Mouse (Mus musculus) forebrain, embryonic 13.5 days (tissue): ENCODE measurements at regions not wholly inside any gene's neighbourhood (a gene's known extent, or its start where the extent isn't known, plus 50 kb on each side); places are given as distances from the start of the nearest gene placed in this dataset.

ENCODE experiments used
- ATAC-seq: fragments of 200-750 bp; cut with Nextera tagmentation; 2 replicates; pipeline ENCODE4 v1.8.0; 2017
- H3K27ac ChIP-seq: fragments of 300-500 bp; sonication (generic); 2 replicates; pipeline ENCODE4 v1.5.1; 2015; ENCODE audit warnings: inconsistent platforms, mild to moderate bottlenecking, moderate library complexity
- H3K27me3 ChIP-seq: fragments of 300-500 bp; sonication (generic); 2 replicates; pipeline ENCODE4 v1.6.1; 2015; ENCODE audit warnings: mild to moderate bottlenecking, inconsistent platforms
- H3K36me3 ChIP-seq: fragments of 300-500 bp; sonication (generic); 2 replicates; pipeline ENCODE4 v1.6.1; 2015; ENCODE audit warnings: mild to moderate bottlenecking, inconsistent platforms; ENCODE audit not compliant: poor library complexity, severe bottlenecking
- H3K4me1 ChIP-seq: fragments of 300-500 bp; sonication (generic); 2 replicates; pipeline ENCODE4 v1.6.1; 2015; ENCODE audit warnings: inconsistent platforms
- H3K4me2 ChIP-seq: fragments of 300-500 bp; sonication (generic); 2 replicates; pipeline ENCODE4 v1.6.1; 2015; ENCODE audit warnings: inconsistent platforms, mild to moderate bottlenecking, moderate library complexity
- H3K4me3 ChIP-seq: fragments of 300-500 bp; sonication (generic); 2 replicates; pipeline ENCODE4 v1.5.1; 2015; ENCODE audit warnings: mild to moderate bottlenecking, inconsistent platforms
- H3K9ac ChIP-seq: fragments of 300-500 bp; sonication (generic); 2 replicates; pipeline ENCODE4 v1.6.1; 2015; ENCODE audit warnings: mild to moderate bottlenecking, inconsistent platforms
- H3K9me3 ChIP-seq: fragments of 300-500 bp; sonication (generic); replicated peaks from 2 replicates; pipeline ENCODE4 v1.6.1; 2016; ENCODE audit warnings: inconsistent platforms
- WGBS: fragments of 180-500 bp; shearing (Covaris S2); methylation state at CpG from one replicate; pipeline ENCODE4 v1.1.7; 2015; 5-methylcytosine and 5-hydroxymethylcytosine counted together

GRCm38 (mm10) chr2:159645861-159646260 lies 688.1 kb downstream of the Gm826 start:
- no peak for ATAC-seq
- Histone ChIP-seq H3K9ac (no peak overlapping the region), H3K36me3 (no peaks in the 10 kb centered on the region), H3K4me3 (no peak overlapping the region), H3K27ac (no peak overlapping the region), H3K4me2 (no peak overlapping the region), H3K27me3 (no peaks in the 10 kb centered on the region), H3K4me1 (no peaks in the 10 kb centered on the region), H3K9me3 (no peaks in the 10 kb centered on the region)
- WGBS = 64% methylated on average over 4 of the region's 4 CpGs

GRCm38 (mm10) chr2:159646595-159646994 lies 687.4 kb downstream of the Gm826 start:
- ATAC-seq = no peak
- 94% methylated on average over 2 of the region's 2 CpGs for WGBS
- H3K4me1 ChIP-seq = no peaks in the 10 kb centered on the region
- H3K4me2 ChIP-seq = no peak overlapping the region
- no peaks in the 10 kb centered on the region for H3K27me3 ChIP-seq
- no peak overlapping the region for H3K9ac ChIP-seq
- H3K27ac ChIP-seq = no peak overlapping the region
- no peaks in the 10 kb centered on the region for H3K36me3 ChIP-seq
- H3K9me3 ChIP-seq = no peaks in the 10 kb centered on the region
- no peak overlapping the region for H3K4me3 ChIP-seq

GRCm38 (mm10) chr2:159652243-159652642 lies 681.7 kb downstream of the Gm826 start:
- Histone ChIP-seq H3K4me1 (no peaks in the 10 kb centered on the region), H3K4me2 (no peak overlapping the region), H3K27ac (no peak overlapping the region), H3K27me3 (no peaks in the 10 kb centered on the region), H3K9me3 (no peaks in the 10 kb centered on the region), H3K36me3 (no peaks in the 10 kb centered on the region), H3K9ac (no peak overlapping the region), H3K4me3 (no peak overlapping the region)
- ATAC-seq = no peak
- 93% methylated on average over 3 of the region's 3 CpGs for WGBS

- no peak for ATAC-seq
- H3K4me3 ChIP-seq = no peak overlapping the region
- H3K36me3 ChIP-seq = no peaks in the 10 kb centered on the region
- H3K4me1 ChIP-seq = no peaks in the 10 kb centered on the region
- no peak overlapping the region for H3K9ac ChIP-seq
- H3K4me2 ChIP-seq = no peak overlapping the region
- no peak overlapping the region for H3K27ac ChIP-seq
- no peaks in the 10 kb centered on the region for H3K27me3 ChIP-seq
- WGBS = 68% methylated on average over 3 of the region's 3 CpGs
- no peaks in the 10 kb centered on the region for H3K9me3 ChIP-seq
Observed at GRCm38 (mm10) chr2:159676845-159677244, 657.1 kb downstream of the Gm826 start.

GRCm38 (mm10) chr2:159680641-159681040 lies 653.3 kb downstream of the Gm826 start:
- no peak overlapping the region for H3K4me3 ChIP-seq
- no peaks in the 10 kb centered on the region for H3K4me1 ChIP-seq
- no peaks in the 10 kb centered on the region for H3K27me3 ChIP-seq
- H3K4me2 ChIP-seq = no peak overlapping the region
- ATAC-seq = no peak
- no peaks in the 10 kb centered on the region for H3K36me3 ChIP-seq
- 74% methylated on average over 1 of the region's 1 CpGs for WGBS
- no peak overlapping the region for H3K27ac ChIP-seq
- H3K9ac ChIP-seq = no peak overlapping the region
- H3K9me3 ChIP-seq = no peaks in the 10 kb centered on the region

- 88% methylated on average over 3 of the region's 3 CpGs for WGBS
- H3K4me1 ChIP-seq = no peaks in the 10 kb centered on the region
- H3K4me2 ChIP-seq = no peak overlapping the region
- no peak overlapping the region for H3K9ac ChIP-seq
- H3K4me3 ChIP-seq = no peak overlapping the region
- no peaks in the 10 kb centered on the region for H3K27me3 ChIP-seq
- no peak for ATAC-seq
- H3K9me3 ChIP-seq = 0 out of 2 replicates have a peak, but pooled peaks cover 4% of the 10 kb centered on the region
- no peaks in the 10 kb centered on the region for H3K36me3 ChIP-seq
- H3K27ac ChIP-seq = no peak overlapping the region
Observed at GRCm38 (mm10) chr2:159703100-159703499, 630.9 kb downstream of the Gm826 start.

GRCm38 (mm10) chr2:159708141-159708540 lies 625.8 kb downstream of the Gm826 start:
- Histone ChIP-seq H3K36me3 (no peaks in the 10 kb centered on the region), H3K4me2 (no peak overlapping the region), H3K27ac (no peak overlapping the region), H3K27me3 (no peaks in the 10 kb centered on the region), H3K9ac (no peak overlapping the region), H3K4me3 (no peak overlapping the region), H3K4me1 (no peaks in the 10 kb centered on the region), H3K9me3 (no peaks in the 10 kb centered on the region)
- ATAC-seq = no peak
- 95% methylated on average over 2 of the region's 2 CpGs for WGBS

- no peaks in the 10 kb centered on the region for H3K27me3 ChIP-seq
- ATAC-seq = no peak
- H3K4me1 ChIP-seq = no peaks in the 10 kb centered on the region
- H3K27ac ChIP-seq = no peak overlapping the region
- 24% methylated on average over 3 of the region's 3 CpGs for whole genome bisulfite sequencing
- H3K4me3 ChIP-seq = no peak overlapping the region
- H3K9ac ChIP-seq = no peak overlapping the region
- H3K9me3 ChIP-seq = no peaks in the 10 kb centered on the region
- no peak overlapping the region for H3K4me2 ChIP-seq
- no peaks in the 10 kb centered on the region for H3K36me3 ChIP-seq
Observed at GRCm38 (mm10) chr2:159714633-159715032, 619.3 kb downstream of the Gm826 start.

- no peak for ATAC-seq
- WGBS = 33% methylated on average over 2 of the region's 2 CpGs
- no peaks in the 10 kb centered on the region for H3K36me3 ChIP-seq
- H3K27me3 ChIP-seq = no peaks in the 10 kb centered on the region
- no peaks in the 10 kb centered on the region for H3K9me3 ChIP-seq
- H3K27ac ChIP-seq = no peak overlapping the region
- H3K4me3 ChIP-seq = no peak overlapping the region
- H3K4me1 ChIP-seq = no peaks in the 10 kb centered on the region
- no peak overlapping the region for H3K4me2 ChIP-seq
- H3K9ac ChIP-seq = no peak overlapping the region
Observed at GRCm38 (mm10) chr2:159718738-159719137, 615.2 kb downstream of the Gm826 start.

GRCm38 (mm10) chr2:159725158-159726076 lies 608.5 kb downstream of the Gm826 start:
- Histone ChIP-seq H3K27me3 (no peaks in the 10 kb centered on the region), H3K9ac (no peak overlapping the region), H3K4me2 (no peak overlapping the region), H3K27ac (no peak overlapping the region), H3K4me1 (no peaks in the 10 kb centered on the region), H3K9me3 (no peaks in the 10 kb centered on the region), H3K36me3 (no peaks in the 10 kb centered on the region), H3K4me3 (no peak overlapping the region)
- no peak for ATAC-seq
- 50% methylated on average over 7 of the region's 7 CpGs for WGBS

GRCm38 (mm10) chr2:159729301-159729700 lies 604.7 kb downstream of the Gm826 start:
- H3K27ac ChIP-seq = no peak overlapping the region
- no peaks in the 10 kb centered on the region for H3K36me3 ChIP-seq
- H3K4me2 ChIP-seq = no peak overlapping the region
- H3K27me3 ChIP-seq = no peaks in the 10 kb centered on the region
- WGBS = 89% methylated on average over 3 of the region's 3 CpGs
- H3K9ac ChIP-seq = no peak overlapping the region
- no peaks in the 10 kb centered on the region for H3K9me3 ChIP-seq
- H3K4me1 ChIP-seq = no peaks in the 10 kb centered on the region
- ATAC-seq = no peak
- no peak overlapping the region for H3K4me3 ChIP-seq

- Histone ChIP-seq H3K36me3 (no peaks in the 10 kb centered on the region), H3K4me1 (no peaks in the 10 kb centered on the region), H3K27me3 (no peaks in the 10 kb centered on the region), H3K27ac (no peak overlapping the region), H3K4me2 (no peak overlapping the region), H3K4me3 (no peak overlapping the region), H3K9me3 (no peaks in the 10 kb centered on the region), H3K9ac (no peak overlapping the region)
- 86% methylated on average over 8 of the region's 8 CpGs for WGBS
- ATAC-seq = no peak
Observed at GRCm38 (mm10) chr2:159730221-159730620, 603.7 kb downstream of the Gm826 start.

- ATAC-seq = no peak
- no peaks in the 10 kb centered on the region for H3K36me3 ChIP-seq
- no peaks in the 10 kb centered on the region for H3K27me3 ChIP-seq
- no peak overlapping the region for H3K4me3 ChIP-seq
- H3K27ac ChIP-seq = no peak overlapping the region
- H3K9me3 ChIP-seq = no peaks in the 10 kb centered on the region
- no peak overlapping the region for H3K9ac ChIP-seq
- H3K4me2 ChIP-seq = no peak overlapping the region
- no peaks in the 10 kb centered on the region for H3K4me1 ChIP-seq
Observed at GRCm38 (mm10) chr2:159731305-159731704, 602.7 kb downstream of the Gm826 start.
